Mouse (Mus musculus): ENCODE measurements around the gene Parvb. TPM values are rescaled to one million over a fixed set of nuclear protein-coding genes. Genes with fewer than 3 reads are reported as not detected.
A peak's percentile ranks its signal among the peaks of the same experiment; 100 is the strongest.

Gene Parvb
- polyA plus RNA-seq, 1 experiment from 2014 or later, result 3.1 TPM

GRCm38 (mm10) chr15:84209517-84210412, 22.1 kb upstream of the Parvb start:
- peaks cover 66% of the 10 kb centered on the region for H3K36me3 ChIP-seq (ENCODE audit: insufficient read depth, low read length)
- no peak overlapping the region for H3K4me2 ChIP-seq (replicated peaks; ENCODE audit: low read depth, low read length)
- H3K4me1 ChIP-seq (ENCODE audit: insufficient read depth, low read length), result peaks cover 18% of the 10 kb centered on the region
- no peak for ATAC-seq (ENCODE audit: low FRiP score, low TSS enrichment)
- WGBS, result 78% methylated on average over 11 of the region's 11 CpGs
- no peaks in the 10 kb centered on the region for H3K9me3 ChIP-seq (ENCODE audit: low read length)
- H3K4me3 ChIP-seq (ENCODE audit: low read length), result no peak overlapping the region
- H3K9ac ChIP-seq (replicated peaks; ENCODE audit: low read length), result no peak overlapping the region
- H3K27me3 ChIP-seq (ENCODE audit: insufficient read depth, low read length), result no peaks in the 10 kb centered on the region
- peak overlapping the region; percentile 66 for H3K27ac ChIP-seq (ENCODE audit: low read length)

DNA sequence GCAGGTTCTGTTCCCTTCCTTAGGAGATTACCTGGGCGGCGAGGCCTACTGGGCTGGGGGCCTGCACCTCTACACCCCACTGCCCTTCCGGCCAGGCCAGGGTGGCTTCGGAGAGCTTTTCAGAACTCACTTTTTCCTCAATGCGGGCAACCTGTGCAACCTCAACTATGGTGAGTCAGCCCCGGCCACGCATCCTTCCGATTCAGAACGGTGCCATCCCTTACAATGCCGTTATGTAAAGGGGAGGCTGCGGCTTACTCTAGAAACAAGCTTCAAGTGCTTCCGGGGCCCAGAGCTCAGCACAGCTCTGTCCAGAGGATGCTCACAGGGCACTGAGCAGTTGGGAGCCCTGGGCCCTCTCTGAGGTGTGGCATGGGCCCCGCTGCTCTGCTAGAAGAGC, 21.4 kb upstream of the Parvb start:
- peaks cover 24% of the 10 kb centered on the region for H3K4me1 ChIP-seq (ENCODE audit: insufficient read depth, low read length)
- no peak overlapping the region for H3K9ac ChIP-seq (replicated peaks; ENCODE audit: low read length)
- no peak overlapping the region for H3K4me3 ChIP-seq (ENCODE audit: low read length)
- H3K27ac ChIP-seq (ENCODE audit: low read length), result peak overlapping the region; percentile 66
- H3K4me2 ChIP-seq (replicated peaks; ENCODE audit: low read depth, low read length), result no peak overlapping the region
- H3K27me3 ChIP-seq (ENCODE audit: insufficient read depth, low read length), result no peaks in the 10 kb centered on the region
- 94% methylated on average over 13 of the region's 13 CpGs for WGBS
- ATAC-seq (ENCODE audit: low FRiP score, low TSS enrichment), result no peak
- peaks cover 61% of the 10 kb centered on the region for H3K36me3 ChIP-seq (ENCODE audit: insufficient read depth, low read length)
- H3K9me3 ChIP-seq (ENCODE audit: low read length), result no peaks in the 10 kb centered on the region

GRCm38 (mm10) chr15:84210941-84211340, 20.9 kb upstream of the Parvb start:
- Histone ChIP-seq H3K27me3 (ENCODE audit: insufficient read depth, low read length) (no peaks in the 10 kb centered on the region), H3K9me3 (ENCODE audit: low read length) (no peaks in the 10 kb centered on the region), H3K4me1 (ENCODE audit: insufficient read depth, low read length) (peaks cover 29% of the 10 kb centered on the region), H3K4me2 (replicated peaks; ENCODE audit: low read depth, low read length) (no peak overlapping the region), H3K9ac (replicated peaks; ENCODE audit: low read length) (no peak overlapping the region), H3K36me3 (ENCODE audit: insufficient read depth, low read length) (peaks cover 56% of the 10 kb centered on the region), H3K27ac (ENCODE audit: low read length) (no peak overlapping the region), H3K4me3 (ENCODE audit: low read length) (no peak overlapping the region)
- 90% methylated on average over 13 of the region's 13 CpGs for WGBS
- no peak for ATAC-seq (ENCODE audit: low FRiP score, low TSS enrichment)

DNA sequence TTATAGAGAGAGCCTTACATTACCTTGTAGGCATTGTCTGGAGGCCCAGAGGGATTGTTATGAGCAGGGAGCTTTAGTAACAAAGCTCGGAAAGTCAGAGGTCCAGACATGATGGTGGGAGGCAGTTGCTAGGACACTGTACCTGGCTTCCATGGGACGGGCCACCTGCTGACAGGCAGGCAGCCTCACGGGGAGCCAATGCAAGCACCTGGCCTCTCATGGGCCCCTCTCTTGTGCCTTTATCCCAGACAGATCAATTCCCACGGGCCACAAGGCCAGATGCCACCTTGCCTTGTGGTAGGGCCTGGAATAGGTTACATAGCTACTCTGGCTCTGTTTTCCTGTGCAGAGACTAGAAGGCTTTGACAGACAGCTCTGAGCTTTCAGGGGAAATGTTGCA, 20.3 kb upstream of the Parvb start:
- Histone ChIP-seq H3K27me3 (ENCODE audit: insufficient read depth, low read length) (no peaks in the 10 kb centered on the region), H3K27ac (ENCODE audit: low read length) (no peak overlapping the region), H3K9me3 (ENCODE audit: low read length) (no peaks in the 10 kb centered on the region), H3K4me2 (replicated peaks; ENCODE audit: low read depth, low read length) (no peak overlapping the region), H3K36me3 (ENCODE audit: insufficient read depth, low read length) (peaks cover 50% of the 10 kb centered on the region), H3K4me1 (ENCODE audit: insufficient read depth, low read length) (peaks cover 35% of the 10 kb centered on the region), H3K4me3 (ENCODE audit: low read length) (no peak overlapping the region), H3K9ac (replicated peaks; ENCODE audit: low read length) (no peak overlapping the region)
- ATAC-seq (ENCODE audit: low FRiP score, low TSS enrichment), result no peak
- 73% methylated on average over 4 of the region's 4 CpGs for WGBS

- no peaks in the 10 kb centered on the region for H3K9me3 ChIP-seq (ENCODE audit: low read length)
- no peak overlapping the region for H3K27ac ChIP-seq (ENCODE audit: low read length)
- no peak overlapping the region for H3K9ac ChIP-seq (replicated peaks; ENCODE audit: low read length)
- peak; percentile 40 for ATAC-seq (ENCODE audit: low FRiP score, low TSS enrichment)
- H3K4me1 ChIP-seq (ENCODE audit: insufficient read depth, low read length), result peaks cover 41% of the 10 kb centered on the region
- 49% methylated on average over 6 of the region's 6 CpGs for WGBS
- H3K36me3 ChIP-seq (ENCODE audit: insufficient read depth, low read length), result peaks cover 43% of the 10 kb centered on the region
- H3K27me3 ChIP-seq (ENCODE audit: insufficient read depth, low read length), result no peaks in the 10 kb centered on the region
- H3K4me3 ChIP-seq (ENCODE audit: low read length), result no peak overlapping the region
- H3K4me2 ChIP-seq (replicated peaks; ENCODE audit: low read depth, low read length), result no peak overlapping the region
These were observed 19.6 kb upstream of the Parvb start for GRCm38 (mm10) chr15:84212031-84212755.

DNA sequence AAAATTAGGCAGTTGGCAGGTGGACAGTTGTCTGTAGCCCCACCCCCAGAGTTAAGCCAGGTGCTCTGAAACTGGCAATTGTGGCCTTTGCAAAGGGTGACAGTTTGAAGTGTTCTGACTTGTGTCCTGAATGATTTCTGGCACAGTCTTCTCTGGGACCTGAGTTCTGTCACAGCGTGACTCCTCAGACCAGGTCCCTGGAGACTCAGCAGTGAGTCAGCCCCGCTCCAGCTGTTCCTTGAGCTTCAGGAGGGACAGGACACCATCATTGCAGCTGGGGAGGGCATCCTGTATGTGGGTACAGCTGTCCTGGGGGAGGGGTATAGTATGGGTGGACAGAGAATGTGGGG, 19.1 kb upstream of the Parvb start:
- Histone ChIP-seq H3K4me2 (replicated peaks; ENCODE audit: low read depth, low read length) (no peak overlapping the region), H3K4me3 (ENCODE audit: low read length) (no peak overlapping the region), H3K9me3 (ENCODE audit: low read length) (no peaks in the 10 kb centered on the region), H3K27me3 (ENCODE audit: insufficient read depth, low read length) (no peaks in the 10 kb centered on the region), H3K27ac (ENCODE audit: low read length) (no peak overlapping the region), H3K4me1 (ENCODE audit: insufficient read depth, low read length) (peaks cover 47% of the 10 kb centered on the region), H3K9ac (replicated peaks; ENCODE audit: low read length) (no peak overlapping the region), H3K36me3 (ENCODE audit: insufficient read depth, low read length) (peaks cover 39% of the 10 kb centered on the region)
- ATAC-seq (ENCODE audit: low FRiP score, low TSS enrichment), result no peak
- WGBS, result 80% methylated on average over 2 of the region's 2 CpGs

DNA sequence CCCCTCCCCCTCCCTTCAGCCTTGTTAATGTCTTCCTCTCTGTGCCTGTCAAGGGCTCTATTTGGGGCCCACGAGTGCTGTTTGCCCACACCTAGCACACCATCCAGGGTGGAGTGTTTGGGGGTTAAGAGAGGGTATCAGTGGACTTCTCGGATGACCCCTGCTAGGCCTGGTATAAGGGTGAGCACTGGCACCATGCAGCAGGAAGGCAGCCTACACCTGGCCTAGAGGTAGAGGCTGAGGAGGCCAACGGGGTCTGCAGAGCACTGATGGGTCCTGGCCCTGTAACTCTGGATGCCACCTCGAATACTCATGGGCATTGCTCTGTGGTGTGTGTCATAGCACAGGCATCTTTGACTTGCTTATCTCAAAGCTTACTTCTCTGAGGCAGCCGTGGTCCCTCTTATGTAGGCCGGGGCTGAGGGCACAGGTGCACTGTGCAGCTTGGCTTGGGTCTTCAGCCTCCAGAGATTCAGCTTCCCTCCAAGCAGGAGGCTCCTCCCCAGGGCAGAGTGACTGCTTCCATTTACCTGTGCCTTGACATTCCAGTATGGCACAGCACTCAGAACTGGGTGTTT, 18.6 kb upstream of the Parvb start:
- no peak overlapping the region for H3K4me3 ChIP-seq (ENCODE audit: low read length)
- 86% methylated on average over 6 of the region's 6 CpGs for WGBS
- no peak overlapping the region for H3K27ac ChIP-seq (ENCODE audit: low read length)
- peaks cover 36% of the 10 kb centered on the region for H3K36me3 ChIP-seq (ENCODE audit: insufficient read depth, low read length)
- H3K4me2 ChIP-seq (replicated peaks; ENCODE audit: low read depth, low read length), result no peak overlapping the region
- H3K27me3 ChIP-seq (ENCODE audit: insufficient read depth, low read length), result no peaks in the 10 kb centered on the region
- no peaks in the 10 kb centered on the region for H3K9me3 ChIP-seq (ENCODE audit: low read length)
- peaks cover 47% of the 10 kb centered on the region for H3K4me1 ChIP-seq (ENCODE audit: insufficient read depth, low read length)
- no peak for ATAC-seq (ENCODE audit: low FRiP score, low TSS enrichment)
- no peak overlapping the region for H3K9ac ChIP-seq (replicated peaks; ENCODE audit: low read length)

GRCm38 (mm10) chr15:84214476-84214875, 17.4 kb upstream of the Parvb start:
- Histone ChIP-seq H3K27ac (ENCODE audit: low read length) (peak overlapping the region; percentile 12; the same call in 1 of the 2 replicates), H3K9ac (replicated peaks; ENCODE audit: low read length) (no peak overlapping the region), H3K4me1 (ENCODE audit: insufficient read depth, low read length) (peaks cover 56% of the 10 kb centered on the region), H3K27me3 (ENCODE audit: insufficient read depth, low read length) (no peaks in the 10 kb centered on the region), H3K9me3 (ENCODE audit: low read length) (no peaks in the 10 kb centered on the region), H3K4me3 (ENCODE audit: low read length) (no peak overlapping the region), H3K4me2 (replicated peaks; ENCODE audit: low read depth, low read length) (no peak overlapping the region), H3K36me3 (ENCODE audit: insufficient read depth, low read length) (peaks cover 28% of the 10 kb centered on the region)
- no peak for ATAC-seq (ENCODE audit: low FRiP score, low TSS enrichment)
- WGBS, result 46% methylated on average over 7 of the region's 7 CpGs

DNA sequence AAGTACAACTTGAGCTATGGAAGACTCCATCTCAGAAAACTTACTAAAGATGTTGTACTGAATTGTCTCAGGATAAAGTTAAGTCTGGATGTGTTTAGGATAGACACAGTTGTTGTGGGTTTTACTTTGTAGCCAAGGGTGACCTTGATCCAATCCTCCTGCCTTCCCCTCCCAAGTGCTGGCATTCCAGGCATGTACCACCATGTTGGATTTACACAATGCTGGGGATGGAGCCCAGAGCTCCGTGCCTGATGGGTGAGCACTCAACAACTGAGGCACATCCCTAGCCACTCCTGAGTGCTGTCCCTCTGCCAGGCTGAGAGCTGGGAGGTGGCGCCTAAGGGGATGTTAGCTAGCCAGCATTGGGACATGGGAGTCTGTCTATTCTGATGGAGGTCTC, 16.6 kb upstream of the Parvb start:
- H3K36me3 ChIP-seq (ENCODE audit: insufficient read depth, low read length), result peaks cover 20% of the 10 kb centered on the region
- H3K4me3 ChIP-seq (ENCODE audit: low read length), result no peak overlapping the region
- 78% methylated on average over 2 of the region's 2 CpGs for WGBS
- no peak overlapping the region for H3K4me2 ChIP-seq (replicated peaks; ENCODE audit: low read depth, low read length)
- ATAC-seq (ENCODE audit: low FRiP score, low TSS enrichment), result no peak
- H3K9me3 ChIP-seq (ENCODE audit: low read length), result no peaks in the 10 kb centered on the region
- no peak overlapping the region; the same call in 1 of the 2 replicates for H3K27ac ChIP-seq (ENCODE audit: low read length)
- H3K4me1 ChIP-seq (ENCODE audit: insufficient read depth, low read length), result peaks cover 56% of the 10 kb centered on the region
- H3K27me3 ChIP-seq (ENCODE audit: insufficient read depth, low read length), result no peaks in the 10 kb centered on the region
- H3K9ac ChIP-seq (replicated peaks; ENCODE audit: low read length), result no peak overlapping the region

Data from kidney, embryonic 16.5 days (tissue).